Mouse (Mus musculus): Measurements from ENCODE around the gene Fubp3.
A peak's percentile ranks its signal among the peaks of the same experiment; 100 is the strongest.
"Not testable (repeated sequence)": the region's sequence is repeated elsewhere in the genome, so short reads cannot be mapped to it uniquely, and the experiment has no call there.

The Fubp3 gene

DNA sequence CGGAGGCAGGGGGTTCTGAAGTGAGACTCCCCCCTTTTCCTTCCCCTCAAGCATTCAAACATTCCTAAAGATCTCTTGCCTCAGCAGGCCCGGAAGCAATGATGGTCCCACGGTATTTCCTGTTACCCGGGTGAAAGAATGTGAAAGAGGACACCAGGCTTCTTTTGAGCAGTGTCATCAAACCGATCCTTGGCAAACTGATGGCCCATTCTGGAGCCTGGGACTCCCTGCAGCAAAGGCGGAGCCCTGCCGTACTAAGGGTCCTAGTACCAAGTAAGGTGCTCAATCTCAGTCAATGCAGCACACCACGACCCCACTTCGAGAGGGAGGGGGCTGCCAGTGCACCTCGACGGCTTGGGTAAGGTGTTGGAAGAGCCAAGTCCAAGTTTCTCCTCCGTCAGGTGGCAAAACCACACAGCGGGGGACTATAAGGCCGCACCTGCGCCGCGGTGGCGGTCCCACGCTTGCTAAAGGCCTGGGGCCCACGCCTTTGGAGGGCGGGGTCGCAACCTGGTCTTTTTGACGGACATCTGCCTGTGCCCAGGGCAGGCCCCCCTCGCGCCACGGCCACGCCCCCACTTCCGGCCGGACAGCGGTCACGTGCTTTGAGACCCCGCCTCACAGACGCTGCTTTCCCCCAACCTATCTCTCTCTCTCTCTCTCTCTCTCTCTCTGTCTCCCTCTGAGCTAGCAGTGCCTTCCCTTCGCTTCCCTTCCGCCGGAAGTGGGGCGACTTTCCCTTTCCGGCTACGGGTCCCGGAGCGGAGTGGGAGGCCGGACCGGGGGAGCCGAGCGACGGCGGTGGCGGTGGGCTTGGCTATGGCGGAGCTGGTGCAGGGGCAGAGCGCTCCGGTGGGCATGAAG is at the start of gene Fubp3:
Gene Fubp3 (plus strand): TSS at position 601 of the 864 bp plus-strand sequence.
- peak; percentile 35 for DNase-seq (ENCODE audit: low spot score)

DNA sequence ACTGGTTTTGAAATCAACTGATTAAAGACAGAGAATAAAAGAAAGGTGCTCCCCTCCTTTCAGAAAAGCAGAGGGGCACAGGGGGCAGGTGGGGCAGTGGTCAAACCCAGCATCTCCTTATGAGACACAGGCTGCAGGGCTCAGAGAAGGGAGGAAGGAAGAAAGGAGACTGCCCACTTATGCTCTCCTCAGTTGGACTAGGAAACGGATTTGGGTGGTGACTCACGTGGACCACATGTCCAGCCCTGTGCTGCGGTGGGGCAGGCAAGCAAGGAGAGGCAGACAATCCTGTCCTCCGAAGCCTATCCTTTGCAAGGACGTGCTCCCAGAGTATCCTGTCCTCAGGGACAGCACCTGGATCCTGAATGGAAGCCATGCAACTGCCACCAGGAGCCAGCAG is 47.8 kb upstream of the Fubp3 start:
- DNase-seq (ENCODE audit: low spot score): no peak

DNA sequence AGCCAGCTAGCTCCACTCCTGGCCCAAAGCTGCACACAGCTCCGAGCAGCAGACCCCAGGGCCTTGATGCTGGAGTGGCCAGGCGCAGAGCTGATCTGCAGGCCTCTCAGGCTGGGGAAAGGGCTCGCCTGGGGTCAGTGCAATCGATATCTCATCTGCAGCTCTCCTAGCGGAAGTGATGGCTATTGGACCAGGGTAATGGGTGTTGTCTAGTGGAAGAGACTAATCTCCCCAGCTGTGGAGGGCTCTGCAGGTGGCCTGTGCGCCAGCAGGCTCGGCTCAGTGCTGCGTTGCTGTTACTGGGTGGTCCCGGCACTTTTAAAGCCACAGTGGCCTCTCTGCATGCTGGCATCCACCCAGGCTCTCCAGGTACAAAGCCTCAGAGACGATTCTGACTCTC is 46.7 kb upstream of the Fubp3 start:
- no peak for DNase-seq (ENCODE audit: low spot score)

DNA sequence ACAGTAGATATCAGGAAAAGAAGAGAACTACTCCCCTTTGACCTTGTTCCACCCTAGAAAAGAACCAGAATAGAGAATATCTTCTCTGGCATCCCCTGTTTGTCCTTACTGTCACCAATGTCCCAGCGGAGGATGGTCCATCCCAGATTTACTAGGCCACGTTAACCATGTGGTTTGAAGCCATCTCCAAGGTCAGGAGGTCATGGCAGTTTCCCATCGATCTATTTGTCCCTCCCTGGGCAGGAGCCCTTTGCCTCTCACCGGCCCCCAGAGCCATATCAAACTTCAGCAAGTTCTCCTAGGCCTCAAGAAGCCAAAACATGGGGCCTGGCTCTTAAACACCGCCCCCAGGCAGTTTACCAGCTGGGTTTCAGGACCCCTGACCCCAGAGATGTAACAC is 42.2 kb upstream of the Fubp3 start:
- DNase-seq (ENCODE audit: low spot score): no peak

DNA sequence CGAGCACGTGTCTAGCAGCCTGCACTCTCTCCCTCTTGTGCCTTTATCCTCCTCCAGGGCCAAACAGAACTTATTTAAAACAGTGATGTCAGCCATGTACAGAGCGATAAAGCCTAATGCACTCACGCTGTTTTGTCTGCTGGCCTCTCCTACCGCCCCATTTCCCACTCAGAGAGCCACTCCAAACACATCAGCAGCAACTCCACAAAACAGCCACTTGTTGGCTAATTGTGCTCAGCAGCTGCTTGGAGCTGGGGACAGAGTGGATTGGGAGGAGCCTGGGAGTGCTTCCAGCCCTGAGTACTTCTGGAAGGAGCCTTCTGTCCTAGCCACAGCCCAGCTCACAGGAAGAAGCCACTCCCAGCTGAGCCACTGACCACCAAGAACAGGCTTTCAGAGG is 35.4 kb upstream of the Fubp3 start:
- DNase-seq (ENCODE audit: low spot score): no peak

DNA sequence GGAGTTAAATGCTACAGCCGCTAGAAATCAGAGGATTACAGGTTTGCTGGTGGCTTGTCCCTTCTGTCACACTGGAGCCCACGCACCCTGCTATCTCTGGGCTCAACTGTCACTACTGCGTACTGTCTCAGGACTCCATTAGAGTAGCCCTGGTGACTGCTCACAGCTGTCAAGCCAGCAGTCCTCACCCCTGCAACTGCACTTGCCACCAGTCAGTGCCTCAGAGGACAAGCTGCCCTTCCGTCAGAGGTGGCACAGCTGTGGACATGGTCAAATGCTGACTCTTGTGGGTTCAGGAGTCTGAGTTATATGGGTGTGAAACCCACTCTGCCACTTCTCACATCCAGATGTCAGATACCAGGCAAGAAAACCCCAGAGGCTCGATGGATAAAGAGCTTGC is 33.7 kb upstream of the Fubp3 start:
- DNase-seq (ENCODE audit: low spot score): no peak

DNA sequence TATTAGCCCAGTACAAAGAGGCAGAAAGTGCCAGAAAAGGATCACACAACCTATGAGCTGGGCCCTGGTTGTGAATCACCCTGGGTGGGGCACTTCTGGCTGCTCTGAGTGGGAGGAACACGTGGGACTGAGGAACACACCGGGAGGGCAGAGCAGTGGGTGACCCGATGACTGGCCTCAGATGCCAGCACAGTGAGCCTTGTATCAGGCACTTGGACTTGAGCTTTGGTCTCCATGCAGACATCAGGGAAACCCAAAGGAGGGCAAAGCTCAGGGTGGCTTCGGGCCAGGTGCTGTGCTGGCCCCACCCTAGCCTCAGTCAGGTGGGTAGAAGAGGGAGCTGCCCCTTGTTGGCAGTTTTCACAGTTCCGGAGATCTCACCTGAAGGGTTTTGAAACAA is 30.9 kb upstream of the Fubp3 start:
- DNase-seq (ENCODE audit: low spot score): no peak

DNA sequence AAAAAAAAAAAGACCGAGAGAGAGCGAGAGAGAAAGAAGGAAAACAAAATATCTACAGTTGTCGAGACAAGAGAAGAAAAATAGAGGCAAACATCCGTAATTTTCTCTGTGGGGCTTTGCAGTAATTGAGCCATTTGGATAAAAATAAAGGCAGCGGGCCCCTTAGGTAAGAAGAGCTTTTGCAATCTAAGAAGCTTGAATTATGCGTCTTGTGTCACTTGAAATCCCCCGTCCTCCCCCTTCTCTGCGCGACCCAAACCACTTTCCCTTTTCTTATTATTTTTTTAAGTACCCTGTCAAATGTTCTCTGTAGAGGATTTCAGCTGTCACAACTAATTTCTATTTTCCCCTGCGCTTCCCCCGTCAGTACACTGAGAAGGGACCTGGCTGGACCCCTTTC is 24.7 kb upstream of the Fubp3 start:
- no peak for DNase-seq (ENCODE audit: low spot score)

DNA sequence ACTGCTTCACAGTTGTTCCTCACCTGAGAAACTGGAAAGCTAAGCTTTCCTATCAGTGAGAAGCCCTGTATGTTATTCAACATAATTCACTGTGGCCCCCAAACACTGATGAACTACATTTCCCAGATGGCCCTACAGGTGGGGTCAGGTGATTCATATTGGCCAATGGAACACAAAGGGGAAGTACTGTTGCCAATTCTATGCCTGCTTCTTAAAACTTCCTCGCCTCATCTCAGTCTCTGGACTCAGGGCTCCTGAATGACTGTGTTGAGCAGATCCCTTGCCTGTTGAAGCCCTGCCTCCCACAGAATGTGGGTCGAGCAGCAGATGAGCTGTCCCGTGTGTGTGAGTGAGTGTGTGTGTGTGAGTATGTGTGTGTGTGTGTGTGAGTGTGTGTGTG is 21.9 kb upstream of the Fubp3 start:
- no peak for DNase-seq (ENCODE audit: low spot score)

DNA sequence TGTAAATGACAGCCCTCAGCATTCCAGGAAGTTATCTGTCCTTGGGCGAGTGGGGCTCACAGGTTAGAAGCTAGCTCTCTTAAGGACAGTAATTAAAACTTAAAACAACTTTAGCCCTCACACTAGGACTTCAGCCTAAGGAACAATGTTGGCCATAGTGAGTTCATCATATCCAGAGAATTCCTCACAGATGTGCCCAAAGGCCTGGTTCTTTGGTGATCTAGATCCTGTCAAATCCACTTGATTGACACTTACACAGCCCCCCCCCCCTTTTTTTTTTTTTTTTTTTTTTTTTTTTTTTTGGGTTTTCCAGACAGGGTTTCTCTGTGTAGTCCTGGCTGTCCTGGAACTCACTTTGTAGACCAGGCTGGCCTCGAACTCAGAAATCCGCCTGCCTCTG is 21.1 kb upstream of the Fubp3 start:
- not testable (repeated sequence) for DNase-seq (ENCODE audit: low spot score)

DNA sequence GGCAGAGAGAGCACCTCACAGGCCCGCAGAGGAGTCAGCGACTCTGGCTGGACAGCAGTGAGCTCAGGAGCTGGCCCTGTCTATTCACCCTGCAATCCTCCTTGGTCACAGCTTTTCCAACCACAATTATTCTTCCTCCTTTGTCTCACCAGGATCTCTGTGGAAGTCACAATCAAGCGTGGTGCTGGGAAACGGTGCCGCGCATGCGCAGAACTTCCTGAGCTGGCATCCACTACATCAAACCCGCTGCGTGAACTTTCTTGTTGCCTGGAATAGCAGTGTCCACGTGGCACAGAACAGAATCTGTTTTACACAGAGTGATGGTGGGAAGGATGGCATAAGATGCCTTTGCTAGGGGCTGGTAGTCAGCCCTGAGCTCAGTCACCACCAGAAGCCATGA is 20.5 kb upstream of the Fubp3 start:
- no peak for DNase-seq (ENCODE audit: low spot score)

DNA sequence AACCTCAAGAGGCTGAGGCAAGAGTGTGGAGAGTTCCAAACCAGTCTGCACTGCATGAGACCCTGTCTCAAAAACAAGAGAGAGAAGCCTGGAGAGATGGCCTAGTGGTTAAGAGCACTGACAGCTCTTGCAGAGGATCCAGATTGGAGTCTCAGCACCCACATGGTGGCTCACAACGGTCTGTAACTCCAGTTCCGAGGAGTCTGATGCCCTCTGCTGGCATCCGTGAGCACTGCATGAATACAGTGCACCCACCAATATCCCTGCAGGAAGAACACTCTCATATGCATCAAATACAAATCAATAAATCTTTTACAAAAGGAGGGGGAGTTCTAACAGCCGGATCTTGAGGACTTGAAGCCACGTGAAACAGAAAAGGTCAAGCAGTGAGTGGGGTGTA is 17.8 kb upstream of the Fubp3 start:
- no peak for DNase-seq (ENCODE audit: low spot score)

DNA sequence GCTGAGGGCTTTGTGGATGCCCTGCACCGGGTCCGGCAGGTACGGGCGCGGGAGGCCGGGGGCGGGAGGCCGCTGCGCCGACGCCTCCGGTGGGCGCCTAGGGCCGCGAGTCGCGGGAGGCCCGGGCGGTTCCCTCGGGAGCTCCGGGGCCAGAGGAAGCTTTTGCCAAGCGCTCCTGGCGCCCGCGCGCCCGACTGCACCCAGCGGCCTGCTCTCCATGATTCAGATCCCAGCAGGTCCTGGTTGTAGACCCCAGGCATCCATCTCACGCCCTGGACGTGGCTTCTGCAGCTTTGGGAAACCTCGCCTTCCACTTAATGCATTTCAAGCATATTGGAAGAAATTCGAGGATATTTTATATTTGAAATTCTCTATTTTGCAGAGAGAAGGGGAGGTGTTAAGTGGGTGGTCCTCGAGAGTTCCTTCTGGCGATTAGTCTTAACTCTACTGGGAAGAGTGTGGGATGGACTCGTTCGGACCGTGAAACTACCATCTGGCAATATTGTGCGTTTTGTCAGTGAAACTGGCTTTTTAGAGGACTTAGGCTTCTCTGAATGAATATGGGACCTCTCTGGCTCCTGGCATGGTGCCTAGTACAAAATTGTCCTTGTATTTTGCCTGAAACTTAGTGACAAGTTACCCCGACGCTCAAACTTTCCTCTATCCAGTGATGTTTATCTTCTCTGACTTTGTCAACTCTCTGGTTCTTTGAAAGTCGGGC is 624 bp downstream of the Fubp3 start:
- DNase-seq (ENCODE audit: low spot score): no peak

DNA sequence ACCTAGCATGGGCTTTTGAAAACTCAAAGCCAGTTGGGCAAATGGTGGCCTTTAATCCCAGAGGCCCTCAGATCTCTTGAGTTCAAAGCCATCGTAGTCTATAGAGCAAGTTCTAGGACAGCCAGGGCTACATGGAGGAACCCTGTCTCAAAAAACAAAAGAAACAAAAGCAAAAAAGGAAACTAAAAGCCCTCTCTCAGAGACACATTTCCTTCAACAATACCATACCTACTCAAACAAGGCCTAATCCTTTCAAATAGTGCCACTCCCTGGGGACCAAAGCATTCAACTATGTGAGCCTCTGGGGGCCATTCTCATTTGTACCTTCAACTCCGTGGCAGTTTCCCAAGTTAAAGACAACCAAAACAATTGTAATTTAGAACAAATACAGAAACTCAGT is 9.2 kb downstream of the Fubp3 start:
- DNase-seq (ENCODE audit: low spot score): no peak

DNA sequence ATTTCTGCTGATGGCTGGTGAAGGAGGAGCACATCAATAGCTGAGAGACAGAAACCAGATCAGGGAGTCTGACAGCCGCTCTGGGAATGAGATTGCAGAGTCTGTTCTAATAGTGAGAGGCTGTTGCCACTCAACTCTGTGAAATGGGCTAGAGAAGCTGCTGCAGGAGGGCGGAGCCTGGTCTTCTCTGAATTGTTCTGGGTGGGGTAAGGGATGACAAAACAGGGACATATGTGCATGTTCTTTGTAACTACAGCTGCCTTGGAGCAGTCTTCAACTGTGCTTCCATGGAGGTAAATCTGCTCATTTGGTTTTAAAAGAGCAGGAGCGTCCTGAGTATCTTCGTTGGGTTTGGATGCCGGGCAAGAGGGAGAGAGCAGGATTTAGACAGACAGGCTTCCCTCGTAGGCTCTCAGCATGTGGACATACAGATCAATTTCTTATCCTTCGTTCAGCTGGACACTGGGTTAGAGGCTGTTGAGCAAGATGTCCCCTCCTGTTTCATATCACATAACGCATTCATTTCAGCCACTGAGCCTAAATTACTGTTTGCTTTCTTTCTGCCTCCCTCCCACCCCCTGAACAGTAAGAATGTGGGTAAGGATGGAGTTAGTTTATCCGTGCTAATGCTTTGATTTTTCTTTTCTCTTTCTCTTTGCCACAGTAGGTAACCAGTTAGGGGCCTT is 19.5 kb downstream of the Fubp3 start:
- DNase-seq (ENCODE audit: low spot score): no peak

DNA sequence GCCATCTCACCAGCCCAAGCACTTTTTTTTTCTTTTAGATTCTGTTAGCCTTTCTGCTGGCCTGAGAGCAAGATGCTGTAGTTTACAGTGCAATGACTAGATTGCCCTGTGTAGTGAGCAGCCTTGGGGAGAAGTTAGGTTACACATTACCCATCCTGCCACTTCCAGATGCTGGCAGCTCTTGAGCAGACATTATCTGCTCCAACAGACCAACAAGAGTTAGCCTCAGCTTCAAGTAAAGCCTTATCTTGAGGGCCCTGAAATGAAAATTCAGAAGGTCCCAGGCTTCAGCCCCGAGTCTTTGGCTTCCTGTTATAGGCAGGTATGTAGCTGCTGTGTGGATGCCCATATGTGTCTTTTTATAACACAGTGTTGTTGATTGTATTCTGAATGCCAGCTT is 35.1 kb downstream of the Fubp3 start:
- peak; percentile 4 for DNase-seq (ENCODE audit: low spot score)

DNA sequence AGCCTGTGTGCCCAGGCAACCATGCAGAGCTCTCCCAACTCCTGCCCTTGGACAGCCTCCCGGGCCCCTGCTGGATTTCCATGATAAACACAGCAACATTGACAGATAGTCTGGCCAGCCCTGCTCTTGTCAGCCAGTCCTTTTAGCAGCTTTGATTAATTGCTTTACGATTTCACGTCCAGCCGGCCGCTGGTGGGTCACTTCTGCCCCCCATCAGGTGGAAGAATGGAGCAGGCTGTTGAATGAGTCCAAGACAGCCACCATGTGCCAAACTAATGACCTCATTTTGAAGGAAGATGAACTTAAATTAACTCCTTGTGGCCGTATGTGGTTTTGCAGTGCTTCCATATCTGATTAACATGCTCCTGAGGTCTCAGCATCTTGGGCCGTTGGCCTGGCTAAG is 37.4 kb downstream of the Fubp3 start:
- DNase-seq (ENCODE audit: low spot score): peak; percentile 3

DNA sequence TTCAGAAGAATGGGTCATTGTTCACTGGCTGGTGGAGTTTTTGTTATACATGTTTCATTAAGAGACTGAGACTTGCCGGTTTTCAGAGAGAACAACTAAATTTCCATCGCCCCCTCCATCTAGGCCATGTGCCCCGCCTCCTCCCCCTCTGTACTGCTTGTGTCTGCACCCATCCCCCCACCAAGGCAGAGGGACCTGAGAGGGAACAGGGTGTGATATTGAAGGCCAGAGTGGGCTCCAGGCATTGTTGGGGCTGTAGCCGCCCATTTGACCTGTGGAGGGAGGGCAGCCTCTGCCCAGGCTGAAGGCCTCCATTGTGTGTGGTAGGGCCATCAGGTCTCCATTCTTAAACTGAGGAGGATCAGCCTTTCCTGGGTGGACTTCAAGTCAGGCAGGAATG is 38.5 kb downstream of the Fubp3 start:
- no peak for DNase-seq (ENCODE audit: low spot score)

DNA sequence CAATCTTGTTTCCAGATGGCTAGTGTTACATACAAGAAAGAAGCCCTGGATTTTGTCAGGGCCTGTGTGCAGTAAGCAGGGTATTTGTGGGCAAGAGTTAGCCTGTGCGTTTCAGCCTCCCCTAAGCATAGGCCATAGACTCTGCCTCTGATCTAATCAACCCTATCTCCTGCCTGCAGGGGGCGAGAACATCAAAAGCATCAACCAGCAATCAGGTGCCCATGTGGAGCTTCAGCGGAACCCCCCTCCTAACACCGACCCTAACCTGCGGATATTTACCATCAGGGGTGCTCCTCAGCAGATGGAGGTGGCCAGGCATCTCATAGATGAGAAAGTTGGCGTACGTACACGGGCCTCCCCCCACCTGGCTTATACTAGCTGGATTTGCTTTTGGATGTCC is 38.9 kb downstream of the Fubp3 start:
- no peak for DNase-seq (ENCODE audit: low spot score)

DNA sequence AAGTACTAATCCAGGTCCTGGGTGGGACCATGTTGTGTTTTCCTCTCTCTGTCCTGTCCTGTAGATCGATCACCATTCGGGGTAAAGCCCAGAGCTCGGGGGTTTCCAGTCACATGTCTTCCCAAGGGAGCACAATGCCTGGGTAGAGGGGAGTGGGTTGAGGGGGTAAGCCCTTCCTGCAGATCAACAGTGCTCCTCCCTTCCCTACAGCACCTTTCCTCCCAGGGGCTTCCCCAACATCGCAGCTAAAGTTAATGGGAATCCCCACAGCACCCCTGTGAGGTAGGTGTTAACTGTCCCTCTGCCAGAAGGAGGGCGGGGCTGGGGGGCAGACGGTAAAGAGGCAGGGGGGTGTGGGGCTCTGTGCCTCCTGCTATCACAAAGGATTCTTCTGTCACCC is 40.2 kb downstream of the Fubp3 start:
- no peak for DNase-seq (ENCODE audit: low spot score)

DNA sequence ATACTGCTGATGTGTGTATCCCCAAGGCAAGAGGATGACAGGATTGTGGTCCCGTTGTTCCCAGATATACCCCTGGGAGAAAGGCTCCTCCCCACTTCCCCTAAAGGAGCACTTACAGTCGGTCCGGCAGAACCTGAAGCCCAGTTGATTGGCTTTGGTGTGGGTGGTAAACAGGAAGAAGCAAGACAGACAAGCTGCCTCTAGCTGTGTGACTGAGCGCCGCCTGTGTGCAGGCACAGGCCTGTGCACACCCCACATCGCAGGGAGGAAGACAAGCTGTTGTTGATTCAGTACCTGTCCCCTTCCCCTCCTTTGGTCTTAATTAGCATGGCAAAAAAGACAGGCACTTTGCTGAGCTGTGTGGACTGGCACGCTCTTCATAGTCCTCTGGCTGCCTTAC is 41.3 kb downstream of the Fubp3 start:
- no peak for DNase-seq (ENCODE audit: low spot score)

DNA sequence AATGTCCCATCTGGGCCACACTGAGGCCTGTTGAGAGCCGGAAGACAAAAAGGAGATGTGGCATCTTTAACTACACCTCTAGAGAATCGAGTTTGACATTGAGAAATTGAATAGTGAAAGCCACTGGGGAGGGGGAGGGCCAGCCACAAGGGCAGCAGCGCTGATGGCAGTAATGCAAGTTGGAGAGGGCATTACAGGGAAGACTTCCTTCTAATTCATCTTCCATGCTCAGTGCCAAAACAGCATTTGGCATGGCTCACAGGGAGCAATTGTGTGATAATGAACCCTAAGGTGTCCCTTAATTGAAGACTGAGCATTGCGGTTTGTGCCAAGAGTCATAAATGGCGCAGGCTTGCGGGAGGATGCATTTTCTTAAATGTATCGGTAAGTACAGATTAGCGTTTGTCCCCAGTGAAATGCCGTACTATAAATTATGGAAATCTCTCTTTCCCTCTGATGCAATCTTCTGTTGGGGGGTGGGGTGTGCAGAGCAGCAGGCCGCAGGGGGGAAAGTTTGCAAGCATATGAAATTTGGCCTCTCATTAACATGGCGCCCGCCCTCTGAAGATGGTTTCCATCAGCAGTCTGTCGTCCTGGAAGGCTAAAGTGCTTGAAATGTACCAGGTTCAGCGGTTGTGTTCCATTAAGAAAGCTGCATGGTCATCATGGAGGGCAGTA is 46.2 kb downstream of the Fubp3 start:
- DNase-seq (ENCODE audit: low spot score): no peak

DNA sequence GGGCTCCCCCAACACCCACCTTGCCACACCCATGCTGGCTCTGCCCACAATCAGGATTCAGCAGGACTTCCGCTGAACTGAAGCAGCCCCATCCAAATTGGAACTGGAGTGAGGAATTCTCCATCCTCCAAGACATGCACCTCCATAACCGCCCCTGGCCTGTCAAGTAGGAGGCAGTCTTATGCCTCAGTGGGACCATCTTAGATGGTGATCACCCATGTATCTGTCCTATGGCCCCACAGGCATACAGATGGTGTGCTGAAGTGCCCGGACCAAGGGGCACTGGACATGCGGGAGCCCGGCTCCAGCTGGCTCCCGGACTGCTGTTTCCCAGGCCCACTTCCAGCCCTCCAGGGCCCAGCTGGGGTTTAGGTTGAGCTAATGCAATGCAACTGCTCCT is 46.8 kb downstream of the Fubp3 start:
- no peak for DNase-seq (ENCODE audit: low spot score)
